Mouse (Mus musculus) testis, adult 2 months (tissue): Measurements from ENCODE around the gene Slc4a5. TPM values are rescaled to one million over a fixed set of nuclear protein-coding genes. Genes with fewer than 3 reads are reported as not detected.

Experiments used
- H3K27ac ChIP-seq: fragments of 200-500 bp; 2 replicates; pipeline ENCODE4 v1.5.1; 2012; ENCODE audit warnings: low read depth, low read length; ENCODE audit not compliant: control insufficient read depth, insufficient read depth
- H3K27me3 ChIP-seq: fragments of 200-500 bp; 2 replicates; pipeline ENCODE4 v1.6.1; 2012; ENCODE audit warnings: mild to moderate bottlenecking, low read length, moderate library complexity; ENCODE audit not compliant: control insufficient read depth, insufficient read depth
- H3K36me3 ChIP-seq: fragments of 200-500 bp; 2 replicates; pipeline ENCODE4 v1.6.1; 2012; ENCODE audit warnings: mild to moderate bottlenecking, low read length; ENCODE audit not compliant: control insufficient read depth, insufficient read depth
- H3K4me1 ChIP-seq: fragments of 200-500 bp; 2 replicates; pipeline ENCODE4 v1.6.1; 2012; ENCODE audit warnings: low read length; ENCODE audit not compliant: control insufficient read depth, insufficient read depth
- H3K4me3 ChIP-seq: fragments of 200-500 bp; 2 replicates; pipeline ENCODE4 v1.5.1; 2012; ENCODE audit warnings: low read depth, mild to moderate bottlenecking, low read length, moderate library complexity, mixed read lengths; ENCODE audit not compliant: control insufficient read depth
- CTCF ChIP-seq: fragments of 200-500 bp; IDR thresholded peaks from 2 replicates; pipeline ENCODE4 v1.5.1; 2012; ENCODE audit warnings: low read depth, mild to moderate bottlenecking, inconsistent platforms, low read length, moderate library complexity; ENCODE audit not compliant: control insufficient read depth, insufficient read depth, insufficient replicate concordance
- POLR2A ChIP-seq: fragments of 200-500 bp; IDR thresholded peaks from 2 replicates; pipeline ENCODE4 v1.6.1; 2012; ENCODE audit warnings: low read depth, mild to moderate bottlenecking, inconsistent platforms, low read length, moderate library complexity; ENCODE audit not compliant: control insufficient read depth
- polyA plus RNA-seq: library from polyadenylated mRNA; depleted of rRNA; stranded (reverse); fragments of >200 nt; gene quantifications from 2 replicates; pipeline ENCODE4 v1.2.3, GENCODE M21; 2012

The Slc4a5 gene
- polyA plus RNA-seq, 1 experiment: 3.4 TPM

GRCm38 (mm10) chr6:83323652-83324419, 104.2 kb downstream of the Slc4a5 start:
- H3K27ac ChIP-seq: no peak overlapping the region

GRCm38 (mm10) chr6:83325525-83326393, 106.1 kb downstream of the Slc4a5 start, which contains the start of the genes Mthfd2 and Mob1a:
Gene Mthfd2 (minus strand): TSS chr6:83325908.
Gene Mob1a (plus strand): TSS chr6:83326016.
- no peaks in the 10 kb centered on the region for H3K27me3 ChIP-seq
- no peak for TF ChIP-seq CTCF
- peak; percentile 94 for TF ChIP-seq POLR2A
- peak within 1 kb of the TSS; percentile 82 for H3K27ac ChIP-seq

More at GRCm38 (mm10) chr6:83323652-83324419, 104.2 kb downstream of the Slc4a5 start:
- Histone ChIP-seq H3K4me3 (no peak overlapping the region), H3K27me3 (no peaks in the 10 kb centered on the region), H3K36me3 (no peaks in the 10 kb centered on the region), H3K4me1 (peaks cover 2% of the 10 kb centered on the region)
- TF ChIP-seq CTCF: no peak
- TF ChIP-seq POLR2A: no peak

GRCm38 (mm10) chr6:83326394-83326736, 106.7 kb downstream of the Slc4a5 start:
- H3K27me3 ChIP-seq: no peaks in the 10 kb centered on the region
- TF ChIP-seq CTCF (no peak), POLR2A (no peak)
- H3K4me1 ChIP-seq: peaks cover 2% of the 10 kb centered on the region
- H3K27ac ChIP-seq: peak overlapping the region; percentile 82; the same call in 1 of the 2 replicates
- no peaks in the 10 kb centered on the region; the same call in 1 of the 2 replicates for H3K36me3 ChIP-seq
- H3K4me3 ChIP-seq: peak overlapping the region; percentile 87

More at GRCm38 (mm10) chr6:83325525-83326393, 106.1 kb downstream of the Slc4a5 start, which contains the start of the genes Mthfd2 and Mob1a:
- Histone ChIP-seq H3K4me1 (peaks cover 2% of the 10 kb centered on the region), H3K4me3 (peak within 1 kb of the TSS; percentile 87), H3K36me3 (no peaks in the 10 kb centered on the region; the same call in 1 of the 2 replicates)

- peaks cover 2% of the 10 kb centered on the region for H3K4me1 ChIP-seq
- H3K36me3 ChIP-seq: no peaks in the 10 kb centered on the region; the same call in 1 of the 2 replicates
- no peak overlapping the region for H3K27ac ChIP-seq
- TF ChIP-seq POLR2A (no peak), CTCF (no peak)
- no peaks in the 10 kb centered on the region for H3K27me3 ChIP-seq
- no peak overlapping the region; the same call in 1 of the 2 replicates for H3K4me3 ChIP-seq
Measured at GRCm38 (mm10) chr6:83326761-83327160, 107.1 kb downstream of the Slc4a5 start.

GRCm38 (mm10) chr6:83327591-83328190, 108.1 kb downstream of the Slc4a5 start:
- Histone ChIP-seq H3K36me3 (no peaks in the 10 kb centered on the region; the same call in 1 of the 2 replicates), H3K4me1 (peaks cover 2% of the 10 kb centered on the region), H3K27ac (no peak overlapping the region), H3K27me3 (no peaks in the 10 kb centered on the region), H3K4me3 (no peak overlapping the region)
- TF ChIP-seq POLR2A (no peak), CTCF (no peak)

- Histone ChIP-seq H3K36me3 (no peaks in the 10 kb centered on the region; the same call in none of the 2 replicates), H3K27ac (peak overlapping the region; percentile 39; the same call in 1 of the 2 replicates), H3K4me3 (no peak overlapping the region), H3K4me1 (no peaks in the 10 kb centered on the region), H3K27me3 (no peaks in the 10 kb centered on the region)
- TF ChIP-seq POLR2A (no peak), CTCF (no peak)
Measured at GRCm38 (mm10) chr6:83341387-83341786, 121.8 kb downstream of the Slc4a5 start.
